Mouse (Mus musculus) midbrain, embryonic 10.5 days (tissue): ENCODE results near the gene Gm960. TPM values are rescaled to one million over a fixed set of nuclear protein-coding genes. Genes with fewer than 3 reads are reported as not detected.

Experiments used
- DNase-seq: peaks from one replicate; pipeline ENCODE4 v3.0.0-alpha.2; 2017; ENCODE audit warnings: low spot score
- H3K27ac ChIP-seq: fragments of 300-500 bp; sonication (generic); replicated peaks from 2 replicates; pipeline ENCODE4 v1.5.1; 2016; ENCODE audit warnings: mild to moderate bottlenecking
- H3K27me3 ChIP-seq: fragments of 300-500 bp; sonication (generic); 2 replicates; pipeline ENCODE4 v1.6.1; 2016; ENCODE audit warnings: low read depth, mild to moderate bottlenecking; ENCODE audit not compliant: poor library complexity, severe bottlenecking
- H3K36me3 ChIP-seq: fragments of 300-500 bp; sonication (generic); 2 replicates; pipeline ENCODE4 v1.6.1; 2016; ENCODE audit warnings: mild to moderate bottlenecking, moderate library complexity
- H3K4me1 ChIP-seq: fragments of 300-500 bp; sonication (generic); 2 replicates; pipeline ENCODE4 v1.6.1; 2016
- H3K4me3 ChIP-seq: fragments of 300-500 bp; sonication (generic); 2 replicates; pipeline ENCODE4 v1.5.1; 2016; ENCODE audit warnings: mild to moderate bottlenecking, moderate library complexity
- H3K9me3 ChIP-seq: fragments of 300-500 bp; sonication (generic); replicated peaks from 2 replicates; pipeline ENCODE4 v1.6.1; 2016; ENCODE audit warnings: mild to moderate bottlenecking
- WGBS: fragments of 180-500 bp; shearing (Covaris S2); methylation state at CpG from one replicate; pipeline ENCODE4 v1.1.7; 2016; 5-methylcytosine and 5-hydroxymethylcytosine counted together
- polyA plus RNA-seq: library from polyadenylated mRNA; unstranded; fragments of >200 nt; fragmentation: Nextera tagmentation; extraction: Ambion mirVana; gene quantifications from 2 replicates; pipeline ENCODE4 v1.2.1, GENCODE M21; 2016

Gm960 gene
- polyA plus RNA-seq, 1 experiment from 2014 or later, result 2.7 TPM

DNA sequence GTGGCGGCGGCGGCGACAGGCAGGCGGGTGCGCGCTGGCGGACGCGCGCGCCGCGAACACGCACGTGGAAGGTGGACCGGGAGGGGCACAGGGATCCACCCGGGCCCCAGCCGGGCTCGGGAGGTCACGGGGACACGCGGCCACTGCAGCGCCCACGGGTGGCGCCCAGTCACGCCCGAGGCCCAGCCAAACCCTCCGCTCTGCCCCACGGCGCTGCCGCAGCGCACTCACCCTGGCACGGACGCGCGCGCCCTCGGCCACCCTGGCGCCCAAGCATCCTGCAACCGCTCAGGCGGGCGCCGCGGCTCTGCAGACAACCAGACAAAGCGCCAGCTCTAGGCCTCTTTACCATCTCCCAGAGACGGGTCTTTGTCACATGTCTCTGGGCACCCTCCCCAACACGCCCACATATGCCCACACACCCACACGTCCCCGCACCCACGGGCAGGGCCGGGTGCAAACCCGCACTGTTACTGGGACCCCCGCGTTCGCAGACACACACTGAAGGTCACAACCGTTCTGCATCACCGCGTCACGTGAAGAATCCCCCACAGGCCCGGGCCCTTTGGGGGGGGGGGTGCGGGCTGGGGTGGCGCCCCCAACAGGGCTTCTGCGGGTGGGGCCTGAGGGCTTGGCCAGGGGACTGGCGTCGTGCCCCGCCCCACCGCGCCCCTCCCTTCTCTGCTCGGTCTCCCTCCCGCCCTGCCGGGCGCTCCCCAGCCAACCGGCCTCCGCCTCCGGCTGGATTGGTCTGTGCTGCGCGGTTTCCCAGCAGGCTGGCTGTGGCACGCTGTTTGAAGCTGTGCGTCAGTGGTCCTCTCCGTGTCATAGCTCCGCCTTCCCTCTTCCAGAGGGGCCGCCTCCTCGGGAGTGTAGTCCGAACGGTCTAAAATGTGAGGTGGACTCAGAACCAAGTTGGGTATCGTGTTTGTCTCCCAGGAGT lies 83.0 kb downstream of the Gm960 start, which contains the start of gene Lrfn4:
Lrfn4 (minus strand) TSS at position 517 of the 943 bp plus-strand sequence.
- Histone ChIP-seq H3K27me3 (peaks cover 18% of the 10 kb centered on the region), H3K9me3 (no peaks in the 10 kb centered on the region), H3K27ac (peak within 1 kb of the TSS; percentile 98), H3K4me3 (peak within 1 kb of the TSS; percentile 95), H3K36me3 (peaks cover 38% of the 10 kb centered on the region), H3K4me1 (peaks cover 56% of the 10 kb centered on the region)
- DNase-seq, result peak; percentile 94
- under 1% methylated on average over 86 of the region's 87 CpGs for WGBS

- DNase-seq, result peak; percentile 59
- Histone ChIP-seq H3K27me3 (peaks cover 18% of the 10 kb centered on the region), H3K4me3 (peak overlapping the region; percentile 95), H3K36me3 (peaks cover 33% of the 10 kb centered on the region), H3K9me3 (no peaks in the 10 kb centered on the region), H3K27ac (peak overlapping the region; percentile 98), H3K4me1 (peaks cover 56% of the 10 kb centered on the region)
- WGBS, result 20% methylated on average over 41 of the region's 49 CpGs
These were observed 83.9 kb downstream of the Gm960 start for GRCm38 (mm10) chr19:4614305-4615150.

DNA sequence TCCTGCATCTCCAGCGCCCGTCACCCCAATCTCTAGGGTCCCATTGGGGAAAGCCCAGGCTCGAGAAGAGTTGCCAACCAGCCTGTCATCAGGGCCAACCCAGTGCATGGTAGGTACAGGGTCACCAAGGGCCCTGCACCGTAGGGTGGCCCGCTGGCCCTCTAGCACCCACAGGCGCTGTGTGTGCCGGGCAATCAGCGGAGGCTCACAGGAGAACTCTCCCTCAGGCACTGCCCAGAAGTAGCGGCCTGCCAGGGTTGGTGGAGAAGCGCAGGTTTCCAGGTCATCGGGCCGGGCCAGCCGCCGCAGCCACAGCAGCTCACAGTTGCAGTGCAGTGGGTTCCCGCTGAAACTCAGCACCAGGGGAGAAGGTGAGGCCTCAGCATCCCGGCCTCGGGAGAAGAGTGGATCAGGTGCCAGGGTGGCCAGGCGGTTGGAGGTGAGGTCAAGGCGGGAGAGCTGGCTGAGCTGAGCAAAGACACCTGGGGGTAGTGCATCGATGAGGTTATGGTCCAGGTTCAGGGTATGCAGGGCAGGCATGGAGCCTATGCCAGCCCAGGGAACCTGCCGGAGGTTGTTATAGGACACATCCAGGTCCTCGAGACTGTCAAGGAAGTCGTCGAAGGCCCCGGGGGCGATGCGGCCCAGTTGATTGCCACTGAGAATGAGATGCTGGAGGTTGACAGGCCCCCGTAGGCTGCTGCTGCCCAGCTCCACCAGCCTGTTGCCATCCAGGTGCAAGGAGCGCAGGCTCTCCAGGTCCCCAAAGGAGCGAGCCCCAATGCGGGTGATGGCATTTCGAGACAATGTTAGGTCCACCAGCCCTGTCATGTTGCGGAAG lies 84.8 kb downstream of the Gm960 start:
- peaks cover 18% of the 10 kb centered on the region for H3K27me3 ChIP-seq
- H3K4me1 ChIP-seq, result peaks cover 54% of the 10 kb centered on the region
- H3K36me3 ChIP-seq, result peaks cover 33% of the 10 kb centered on the region
- H3K4me3 ChIP-seq, result peak overlapping the region; percentile 95
- no peaks in the 10 kb centered on the region for H3K9me3 ChIP-seq
- H3K27ac ChIP-seq, result peak overlapping the region; percentile 98; the same call in 1 of the 2 replicates
- WGBS, result 91% methylated on average over 33 of the region's 33 CpGs
- no peak for DNase-seq

- H3K4me3 ChIP-seq, result peak overlapping the region; percentile 95; the same call in 1 of the 2 replicates
These were observed 86.1 kb downstream of the Gm960 start for GRCm38 (mm10) chr19:4612181-4612961.

DNA sequence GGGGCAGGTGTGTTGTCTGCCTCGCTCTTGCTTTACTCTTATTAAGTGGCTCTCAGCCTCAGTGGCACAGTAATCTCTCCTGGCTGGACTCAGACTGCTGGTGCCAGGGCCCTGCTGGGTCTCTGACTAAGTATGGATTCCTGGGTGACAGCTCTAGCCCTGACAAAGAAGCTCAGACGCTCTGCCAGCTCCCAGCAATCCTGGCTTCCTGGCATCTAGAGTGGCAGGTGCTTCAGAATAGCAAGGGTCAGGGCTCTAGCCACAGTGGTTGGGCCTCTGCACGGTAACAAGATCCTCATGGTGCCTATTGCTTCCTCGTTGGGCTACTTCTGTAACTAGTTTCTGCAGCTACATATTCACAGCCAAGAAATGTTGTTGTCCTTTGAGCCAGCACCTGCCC lies 88.4 kb downstream of the Gm960 start:
- Histone ChIP-seq H3K27me3 (no peaks in the 10 kb centered on the region), H3K27ac (no peak overlapping the region), H3K9me3 (no peaks in the 10 kb centered on the region), H3K36me3 (peaks cover 33% of the 10 kb centered on the region), H3K4me3 (no peak overlapping the region), H3K4me1 (peaks cover 33% of the 10 kb centered on the region)
- no peak for DNase-seq
- 71% methylated on average over 4 of the region's 4 CpGs for WGBS

More at GRCm38 (mm10) chr19:4612181-4612961, 86.1 kb downstream of the Gm960 start:
- no peak overlapping the region for H3K27ac ChIP-seq
- peaks cover 33% of the 10 kb centered on the region for H3K36me3 ChIP-seq
- no peak for DNase-seq
- H3K9me3 ChIP-seq, result no peaks in the 10 kb centered on the region
- WGBS, result 90% methylated on average over 19 of the region's 19 CpGs
- peaks cover 10% of the 10 kb centered on the region for H3K27me3 ChIP-seq
- H3K4me1 ChIP-seq, result peaks cover 47% of the 10 kb centered on the region

DNA sequence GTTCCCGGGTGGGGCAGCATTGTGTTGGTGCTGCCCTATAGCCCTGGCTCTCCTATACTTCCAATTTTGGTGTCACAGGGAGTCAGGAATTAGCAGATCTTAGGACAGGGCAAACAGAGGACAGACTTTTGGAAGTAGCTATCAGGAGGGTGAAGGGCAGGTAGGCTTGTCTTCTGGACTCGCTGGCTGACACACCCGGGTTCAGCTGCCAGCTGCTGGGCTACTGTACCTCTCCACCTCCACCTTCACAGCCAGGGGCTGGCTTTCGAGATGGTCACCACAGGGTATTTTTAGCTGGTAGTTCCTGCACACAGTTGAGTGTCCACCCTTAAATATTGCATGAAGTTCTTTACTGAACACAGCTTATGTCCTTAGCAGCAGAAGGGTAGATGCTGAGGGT lies 90.0 kb downstream of the Gm960 start:
- no peak overlapping the region for H3K4me3 ChIP-seq
- peaks cover 25% of the 10 kb centered on the region for H3K36me3 ChIP-seq
- H3K9me3 ChIP-seq, result no peaks in the 10 kb centered on the region
- H3K27ac ChIP-seq, result no peak overlapping the region
- 91% methylated on average over 4 of the region's 4 CpGs for WGBS
- H3K27me3 ChIP-seq, result no peaks in the 10 kb centered on the region
- peaks cover 21% of the 10 kb centered on the region for H3K4me1 ChIP-seq
- DNase-seq, result no peak

GRCm38 (mm10) chr19:4607406-4607805 lies 91.1 kb downstream of the Gm960 start:
- H3K9me3 ChIP-seq, result no peaks in the 10 kb centered on the region
- H3K27me3 ChIP-seq, result no peaks in the 10 kb centered on the region
- H3K4me1 ChIP-seq, result peaks cover 10% of the 10 kb centered on the region
- no peak for DNase-seq
- 91% methylated on average over 12 of the region's 12 CpGs for WGBS
- H3K36me3 ChIP-seq, result peaks cover 14% of the 10 kb centered on the region
- no peak overlapping the region for H3K27ac ChIP-seq
- H3K4me3 ChIP-seq, result no peak overlapping the region

DNA sequence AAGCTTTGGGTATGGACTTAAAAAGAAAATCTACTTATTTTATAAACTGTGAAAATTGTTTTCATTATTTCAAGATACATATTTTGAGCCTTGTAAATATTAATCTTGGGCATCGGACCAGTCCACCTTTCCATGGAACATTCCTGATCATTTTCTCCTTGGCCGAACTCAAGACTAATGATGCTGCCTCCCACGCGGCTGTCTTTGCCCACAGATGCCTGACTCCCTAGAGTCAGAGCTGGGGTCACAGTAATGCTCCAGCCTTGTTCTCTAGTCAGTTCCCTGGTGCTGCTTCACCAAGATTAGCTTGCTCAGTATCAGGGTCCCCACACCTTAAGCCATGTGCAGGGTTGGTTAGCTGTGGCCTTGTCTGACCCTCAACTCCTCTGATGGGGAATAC lies 92.8 kb downstream of the Gm960 start:
- H3K27ac ChIP-seq, result no peak overlapping the region
- H3K4me3 ChIP-seq, result no peak overlapping the region
- no peaks in the 10 kb centered on the region for H3K36me3 ChIP-seq
- H3K4me1 ChIP-seq, result peaks cover 4% of the 10 kb centered on the region
- no peak for DNase-seq
- no peaks in the 10 kb centered on the region for H3K27me3 ChIP-seq
- WGBS, result 94% methylated on average over 4 of the region's 4 CpGs
- no peaks in the 10 kb centered on the region for H3K9me3 ChIP-seq

GRCm38 (mm10) chr19:4603801-4604723 lies 94.4 kb downstream of the Gm960 start:
- DNase-seq, result no peak
- Histone ChIP-seq H3K36me3 (no peaks in the 10 kb centered on the region), H3K27ac (no peak overlapping the region), H3K27me3 (no peaks in the 10 kb centered on the region), H3K4me1 (peaks cover 4% of the 10 kb centered on the region), H3K9me3 (no peaks in the 10 kb centered on the region), H3K4me3 (no peak overlapping the region)
- 42% methylated on average over 24 of the region's 24 CpGs for WGBS

DNA sequence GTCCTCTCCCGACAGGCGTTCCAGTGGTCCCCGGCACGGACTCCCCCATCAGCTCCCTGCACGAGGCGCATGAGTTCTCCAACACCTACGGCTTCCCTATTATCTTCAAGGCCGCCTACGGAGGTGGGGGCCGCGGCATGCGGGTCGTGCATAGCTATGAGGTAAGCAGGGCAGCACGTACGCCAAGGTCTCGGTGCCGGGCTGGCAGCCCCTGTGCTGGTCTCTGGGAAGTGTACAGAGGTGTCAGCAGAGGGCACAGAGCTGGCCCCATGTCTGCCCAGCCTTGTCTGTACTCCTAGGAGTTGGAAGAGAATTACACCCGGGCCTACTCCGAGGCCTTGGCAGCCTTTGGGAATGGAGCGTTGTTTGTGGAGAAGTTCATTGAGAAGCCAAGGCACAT lies 96.0 kb downstream of the Gm960 start:
- no peak overlapping the region for H3K4me3 ChIP-seq
- H3K27me3 ChIP-seq, result no peaks in the 10 kb centered on the region
- H3K9me3 ChIP-seq, result no peaks in the 10 kb centered on the region
- DNase-seq, result no peak
- WGBS, result 90% methylated on average over 20 of the region's 20 CpGs
- peaks cover 4% of the 10 kb centered on the region for H3K4me1 ChIP-seq
- no peak overlapping the region for H3K27ac ChIP-seq
- H3K36me3 ChIP-seq, result no peaks in the 10 kb centered on the region

GRCm38 (mm10) chr19:4596071-4596470 lies 102.4 kb downstream of the Gm960 start:
- H3K27ac ChIP-seq, result no peak overlapping the region
- H3K9me3 ChIP-seq, result no peaks in the 10 kb centered on the region
- 82% methylated on average over 2 of the region's 2 CpGs for WGBS
- no peaks in the 10 kb centered on the region for H3K27me3 ChIP-seq
- H3K4me1 ChIP-seq, result peaks cover 6% of the 10 kb centered on the region
- H3K36me3 ChIP-seq, result no peaks in the 10 kb centered on the region
- no peak for DNase-seq
- no peak overlapping the region for H3K4me3 ChIP-seq
